Mouse (Mus musculus): ENCODE results near the gene Gabrb2.

The Gabrb2 gene

GRCm38 (mm10) chr11:42532577-42532976 lies 113.0 kb downstream of the Gabrb2 start:
- no peak for DNase-seq (ENCODE audit: low spot score)

GRCm38 (mm10) chr11:42535286-42535685 lies 115.7 kb downstream of the Gabrb2 start:
- DNase-seq (ENCODE audit: low spot score), result no peak

- DNase-seq (ENCODE audit: low spot score), result no peak
Measured at GRCm38 (mm10) chr11:42535861-42536260, 116.3 kb downstream of the Gabrb2 start.

- DNase-seq (ENCODE audit: low spot score), result no peak
Measured at GRCm38 (mm10) chr11:42542861-42543260, 123.3 kb downstream of the Gabrb2 start.

GRCm38 (mm10) chr11:42566023-42566422 lies 146.5 kb downstream of the Gabrb2 start:
- no peak for DNase-seq (ENCODE audit: low spot score)

GRCm38 (mm10) chr11:42571467-42571866 lies 151.9 kb downstream of the Gabrb2 start:
- no peak for DNase-seq (ENCODE audit: low spot score)

GRCm38 (mm10) chr11:42575146-42575873 lies 155.8 kb downstream of the Gabrb2 start:
- no peak for DNase-seq (ENCODE audit: low spot score)

GRCm38 (mm10) chr11:42579804-42580203 lies 160.2 kb downstream of the Gabrb2 start:
- DNase-seq (ENCODE audit: low spot score), result no peak

GRCm38 (mm10) chr11:42581123-42581522 lies 161.6 kb downstream of the Gabrb2 start:
- no peak for DNase-seq (ENCODE audit: low spot score)

GRCm38 (mm10) chr11:42581753-42582152 lies 162.2 kb downstream of the Gabrb2 start:
- no peak for DNase-seq (ENCODE audit: low spot score)

GRCm38 (mm10) chr11:42592418-42592817 lies 172.9 kb downstream of the Gabrb2 start:
- no peak for DNase-seq (ENCODE audit: low spot score)

- no peak for DNase-seq (ENCODE audit: low spot score)
Measured at GRCm38 (mm10) chr11:42606225-42606624, 186.7 kb downstream of the Gabrb2 start.

GRCm38 (mm10) chr11:42609128-42609763 lies 189.7 kb downstream of the Gabrb2 start:
- no peak for DNase-seq (ENCODE audit: low spot score)

- DNase-seq (ENCODE audit: low spot score), result no peak
Measured at GRCm38 (mm10) chr11:42618195-42618594, 198.6 kb downstream of the Gabrb2 start.

GRCm38 (mm10) chr11:42621109-42621508 lies 201.6 kb downstream of the Gabrb2 start:
- no peak for DNase-seq (ENCODE audit: low spot score)

GRCm38 (mm10) chr11:42650111-42650510 lies 230.6 kb downstream of the Gabrb2 start:
- no peak for DNase-seq (ENCODE audit: low spot score)

GRCm38 (mm10) chr11:42651572-42651971 lies 232.0 kb downstream of the Gabrb2 start:
- DNase-seq (ENCODE audit: low spot score), result no peak

- DNase-seq (ENCODE audit: low spot score), result no peak
Measured at GRCm38 (mm10) chr11:42654189-42654588, 234.6 kb downstream of the Gabrb2 start.

- DNase-seq (ENCODE audit: low spot score), result no peak
Measured at GRCm38 (mm10) chr11:42668657-42669056, 249.1 kb downstream of the Gabrb2 start.
